Mouse (Mus musculus) heart, embryonic 15.5 days (tissue): Measurements from ENCODE around the gene Bbc3. TPM values are rescaled to one million over a fixed set of nuclear protein-coding genes. Genes with fewer than 3 reads are reported as not detected.

Experiments
- ATAC-seq: fragments of 200-750 bp; cut with Nextera tagmentation; replicated peaks from 2 replicates; pipeline ENCODE4 v1.8.0; 2017; ENCODE audit warnings: low read depth, moderate TSS enrichment; ENCODE audit not compliant: insufficient number of reproducible peaks, insufficient read depth, low FRiP score
- H3K27ac ChIP-seq: fragments of 300-500 bp; sonication (generic); 2 replicates; pipeline ENCODE4 v1.5.1; 2015; ENCODE audit warnings: mild to moderate bottlenecking, inconsistent platforms
- H3K27me3 ChIP-seq: fragments of 300-500 bp; sonication (generic); 2 replicates; pipeline ENCODE4 v1.6.1; 2015; ENCODE audit warnings: inconsistent platforms
- H3K36me3 ChIP-seq: fragments of 300-500 bp; sonication (generic); 2 replicates; pipeline ENCODE4 v1.6.1; 2015; ENCODE audit warnings: mild to moderate bottlenecking, inconsistent platforms
- H3K4me1 ChIP-seq: fragments of 300-500 bp; sonication (generic); replicated peaks from 2 replicates; pipeline ENCODE4 v1.6.1; 2015; ENCODE audit warnings: inconsistent platforms
- H3K4me2 ChIP-seq: fragments of 300-500 bp; sonication (generic); 2 replicates; pipeline ENCODE4 v1.6.1; 2015; ENCODE audit warnings: inconsistent platforms, mild to moderate bottlenecking, moderate library complexity
- H3K4me3 ChIP-seq: fragments of 300-500 bp; sonication (generic); 2 replicates; pipeline ENCODE4 v1.5.1; 2015; ENCODE audit warnings: mild to moderate bottlenecking, inconsistent platforms
- H3K9ac ChIP-seq: fragments of 300-500 bp; sonication (generic); 2 replicates; pipeline ENCODE4 v1.6.1; 2015; ENCODE audit warnings: mild to moderate bottlenecking, inconsistent platforms
- H3K9me3 ChIP-seq: fragments of 300-500 bp; sonication (generic); replicated peaks from 2 replicates; pipeline ENCODE4 v1.6.1; 2016; ENCODE audit warnings: inconsistent platforms
- WGBS: fragments of 180-500 bp; shearing (Covaris S2); methylation state at CpG from one replicate; pipeline ENCODE4 v1.1.7; 2015; ENCODE audit warnings: mixed read lengths; 5-methylcytosine and 5-hydroxymethylcytosine counted together
- polyA plus RNA-seq: library from polyadenylated mRNA; unstranded; fragments of >200 nt; fragmentation: Nextera tagmentation; extraction: Ambion mirVana; gene quantifications from 2 replicates; pipeline ENCODE4 v1.2.1, GENCODE M21; 2015

Bbc3 gene
- polyA plus RNA-seq, 1 experiment from 2014 or later: 6.9 TPM

- Histone ChIP-seq H3K9me3 (no peaks in the 10 kb centered on the region), H3K9ac (peak overlapping the region; percentile 97), H3K4me1 (peaks cover 63% of the 10 kb centered on the region), H3K4me2 (peak overlapping the region; percentile 87), H3K36me3 (no peaks in the 10 kb centered on the region), H3K4me3 (peak overlapping the region; percentile 95), H3K27ac (peak overlapping the region; percentile 99), H3K27me3 (no peaks in the 10 kb centered on the region)
- ATAC-seq: no peak
- WGBS: under 1% methylated on average over 30 of the region's 31 CpGs
Observed at GRCm38 (mm10) chr7:16310521-16311452, 2.6 kb downstream of the Bbc3 start.

- H3K36me3 ChIP-seq: 0 out of 2 replicates have a peak, but pooled peaks cover 2% of the 10 kb centered on the region
- peak overlapping the region; percentile 99 for H3K27ac ChIP-seq
- no peaks in the 10 kb centered on the region for H3K9me3 ChIP-seq
- H3K4me2 ChIP-seq: peak overlapping the region; percentile 87
- no peak for ATAC-seq
- H3K27me3 ChIP-seq: no peaks in the 10 kb centered on the region
- peak overlapping the region; percentile 97 for H3K9ac ChIP-seq
- H3K4me3 ChIP-seq: peak overlapping the region; percentile 95
- peaks cover 63% of the 10 kb centered on the region for H3K4me1 ChIP-seq
- WGBS: 2% methylated on average over 14 of the region's 14 CpGs
Observed at GRCm38 (mm10) chr7:16311453-16312004, 3.3 kb downstream of the Bbc3 start.

GRCm38 (mm10) chr7:16312011-16312671 lies 3.9 kb downstream of the Bbc3 start:
- Histone ChIP-seq H3K4me3 (peak overlapping the region; percentile 95), H3K9ac (peak overlapping the region; percentile 97), H3K9me3 (no peaks in the 10 kb centered on the region), H3K4me1 (peaks cover 63% of the 10 kb centered on the region), H3K36me3 (peaks cover 7% of the 10 kb centered on the region; the same call in 1 of the 2 replicates), H3K4me2 (peak overlapping the region; percentile 87), H3K27me3 (no peaks in the 10 kb centered on the region), H3K27ac (peak overlapping the region; percentile 99)
- ATAC-seq: peak; percentile 11; the same call in 1 of the 2 replicates
- 1% methylated on average over 49 of the region's 49 CpGs for WGBS

GRCm38 (mm10) chr7:16312672-16313311 lies 4.6 kb downstream of the Bbc3 start:
- Histone ChIP-seq H3K4me3 (peak overlapping the region; percentile 95), H3K27me3 (no peaks in the 10 kb centered on the region), H3K9ac (peak overlapping the region; percentile 97), H3K27ac (peak overlapping the region; percentile 99), H3K36me3 (peaks cover 10% of the 10 kb centered on the region; the same call in 1 of the 2 replicates), H3K9me3 (no peaks in the 10 kb centered on the region), H3K4me1 (peaks cover 63% of the 10 kb centered on the region), H3K4me2 (peak overlapping the region; percentile 87)
- ATAC-seq: peak; percentile 11; the same call in 1 of the 2 replicates
- WGBS: under 1% methylated on average over 12 of the region's 12 CpGs

- Histone ChIP-seq H3K9ac (peak overlapping the region; percentile 97), H3K4me2 (peak overlapping the region; percentile 87), H3K4me3 (peak overlapping the region; percentile 95), H3K4me1 (peaks cover 58% of the 10 kb centered on the region), H3K9me3 (no peaks in the 10 kb centered on the region), H3K27ac (peak overlapping the region; percentile 99), H3K27me3 (no peaks in the 10 kb centered on the region), H3K36me3 (peaks cover 10% of the 10 kb centered on the region; the same call in 1 of the 2 replicates)
- WGBS: under 1% methylated on average over 57 of the region's 66 CpGs
- ATAC-seq: peak; percentile 64
Observed at GRCm38 (mm10) chr7:16313481-16314220, 5.5 kb downstream of the Bbc3 start.

- Histone ChIP-seq H3K9ac (peak overlapping the region; percentile 97), H3K9me3 (no peaks in the 10 kb centered on the region), H3K4me3 (peak overlapping the region; percentile 95), H3K4me1 (peaks cover 52% of the 10 kb centered on the region), H3K36me3 (peaks cover 10% of the 10 kb centered on the region; the same call in 1 of the 2 replicates), H3K27ac (peak overlapping the region; percentile 99), H3K4me2 (peak overlapping the region; percentile 87), H3K27me3 (no peaks in the 10 kb centered on the region)
- 11% methylated on average over 13 of the region's 13 CpGs for WGBS
- 0 out of 2 replicates have a peak, but pooled peaks have one; percentile 0 for ATAC-seq
Observed at GRCm38 (mm10) chr7:16314221-16314775, 6.1 kb downstream of the Bbc3 start.

GRCm38 (mm10) chr7:16315222-16315759 lies 7.1 kb downstream of the Bbc3 start:
- Histone ChIP-seq H3K4me1 (peaks cover 42% of the 10 kb centered on the region), H3K4me2 (no peak overlapping the region), H3K36me3 (peaks cover 10% of the 10 kb centered on the region; the same call in 1 of the 2 replicates), H3K4me3 (no peak overlapping the region), H3K27me3 (no peaks in the 10 kb centered on the region), H3K9ac (no peak overlapping the region), H3K9me3 (no peaks in the 10 kb centered on the region), H3K27ac (no peak overlapping the region)
- no peak for ATAC-seq
- WGBS: 56% methylated on average over 4 of the region's 4 CpGs

GRCm38 (mm10) chr7:16317094-16317493 lies 8.9 kb downstream of the Bbc3 start:
- no peak for ATAC-seq
- no peaks in the 10 kb centered on the region for H3K9me3 ChIP-seq
- peaks cover 10% of the 10 kb centered on the region; the same call in 1 of the 2 replicates for H3K36me3 ChIP-seq
- H3K4me2 ChIP-seq: no peak overlapping the region
- H3K4me1 ChIP-seq: peaks cover 24% of the 10 kb centered on the region
- H3K9ac ChIP-seq: no peak overlapping the region
- no peak overlapping the region for H3K4me3 ChIP-seq
- 73% methylated on average over 14 of the region's 14 CpGs for WGBS
- no peaks in the 10 kb centered on the region for H3K27me3 ChIP-seq
- no peak overlapping the region for H3K27ac ChIP-seq

GRCm38 (mm10) chr7:16319216-16319615 lies 11.0 kb downstream of the Bbc3 start:
- no peak overlapping the region for H3K9ac ChIP-seq
- no peak overlapping the region for H3K4me2 ChIP-seq
- ATAC-seq: no peak
- H3K27ac ChIP-seq: no peak overlapping the region
- peaks cover 10% of the 10 kb centered on the region; the same call in 1 of the 2 replicates for H3K36me3 ChIP-seq
- H3K4me1 ChIP-seq: peaks cover 5% of the 10 kb centered on the region
- no peaks in the 10 kb centered on the region for H3K27me3 ChIP-seq
- no peak overlapping the region for H3K4me3 ChIP-seq
- H3K9me3 ChIP-seq: no peaks in the 10 kb centered on the region
- WGBS: 87% methylated on average over 4 of the region's 4 CpGs

GRCm38 (mm10) chr7:16320479-16320878 lies 12.3 kb downstream of the Bbc3 start:
- no peaks in the 10 kb centered on the region for H3K4me1 ChIP-seq
- H3K27ac ChIP-seq: no peak overlapping the region
- peaks cover 10% of the 10 kb centered on the region; the same call in 1 of the 2 replicates for H3K36me3 ChIP-seq
- no peak overlapping the region for H3K4me2 ChIP-seq
- no peaks in the 10 kb centered on the region for H3K9me3 ChIP-seq
- ATAC-seq: no peak
- 83% methylated on average over 6 of the region's 6 CpGs for WGBS
- H3K4me3 ChIP-seq: no peak overlapping the region
- H3K9ac ChIP-seq: no peak overlapping the region
- no peaks in the 10 kb centered on the region for H3K27me3 ChIP-seq
